Mouse (Mus musculus) retina, adult 2 months (tissue): Measurements from ENCODE around the gene Syna.

Experiments used
- DNase-seq: peaks from one replicate; pipeline ENCODE4 v3.0.0-alpha.2; 2012; ENCODE audit warnings: low read depth, low spot score

Gene Syna

GRCm38 (mm10) chr5:134568030-134568429 lies 8.1 kb upstream of the Syna start:
- no peak for DNase-seq

- DNase-seq = no peak
Measured at GRCm38 (mm10) chr5:134567445-134567844, 7.5 kb upstream of the Syna start.

GRCm38 (mm10) chr5:134565696-134566095 lies 5.7 kb upstream of the Syna start:
- DNase-seq = no peak

- DNase-seq = no peak
Measured at GRCm38 (mm10) chr5:134564272-134564671, 4.3 kb upstream of the Syna start.

- DNase-seq = no peak
Measured at GRCm38 (mm10) chr5:134560450-134561171, 640 bp upstream of the Syna start.

GRCm38 (mm10) chr5:134555463-134556164 lies 4.4 kb downstream of the Syna start:
- DNase-seq = no peak

GRCm38 (mm10) chr5:134553951-134554546 lies 5.9 kb downstream of the Syna start:
- no peak for DNase-seq

- DNase-seq = peak; percentile 76
Measured at GRCm38 (mm10) chr5:134552110-134552972, 7.6 kb downstream of the Syna start, which contains the start of gene Clip2. Gene Clip2 (minus strand): TSS chr5:134552434.

- DNase-seq = no peak
Measured at GRCm38 (mm10) chr5:134551233-134552109, 8.5 kb downstream of the Syna start.

- DNase-seq = no peak
Measured at GRCm38 (mm10) chr5:134550836-134551232, 9.1 kb downstream of the Syna start.

- DNase-seq = no peak
Measured at GRCm38 (mm10) chr5:134549640-134550168, 10.3 kb downstream of the Syna start.

GRCm38 (mm10) chr5:134548306-134548705 lies 11.7 kb downstream of the Syna start:
- DNase-seq = no peak

GRCm38 (mm10) chr5:134546790-134547189 lies 13.2 kb downstream of the Syna start:
- DNase-seq = no peak

GRCm38 (mm10) chr5:134545242-134545629 lies 14.7 kb downstream of the Syna start:
- no peak for DNase-seq

GRCm38 (mm10) chr5:134544516-134545241 lies 15.3 kb downstream of the Syna start:
- DNase-seq = no peak

- no peak for DNase-seq
Measured at GRCm38 (mm10) chr5:134541640-134542039, 18.3 kb downstream of the Syna start.

GRCm38 (mm10) chr5:134540881-134541280 lies 19.1 kb downstream of the Syna start:
- DNase-seq = no peak

GRCm38 (mm10) chr5:134539891-134540290 lies 20.1 kb downstream of the Syna start:
- DNase-seq = no peak

- no peak for DNase-seq
Measured at GRCm38 (mm10) chr5:134536036-134536435, 23.9 kb downstream of the Syna start.

GRCm38 (mm10) chr5:134532417-134532816 lies 27.6 kb downstream of the Syna start:
- no peak for DNase-seq
